Mouse (Mus musculus): ENCODE data around the gene Osbp. TPM values are rescaled to one million over a fixed set of nuclear protein-coding genes. Genes with fewer than 3 reads are reported as not detected.
A peak's percentile ranks its signal among the peaks of the same experiment; 100 is the strongest.
"Not testable (repeated sequence)": the region's sequence is repeated elsewhere in the genome, so short reads cannot be mapped to it uniquely, and the experiment has no call there.

Osbp gene
- polyA plus RNA-seq, 1 experiment = 32.9 TPM

DNA sequence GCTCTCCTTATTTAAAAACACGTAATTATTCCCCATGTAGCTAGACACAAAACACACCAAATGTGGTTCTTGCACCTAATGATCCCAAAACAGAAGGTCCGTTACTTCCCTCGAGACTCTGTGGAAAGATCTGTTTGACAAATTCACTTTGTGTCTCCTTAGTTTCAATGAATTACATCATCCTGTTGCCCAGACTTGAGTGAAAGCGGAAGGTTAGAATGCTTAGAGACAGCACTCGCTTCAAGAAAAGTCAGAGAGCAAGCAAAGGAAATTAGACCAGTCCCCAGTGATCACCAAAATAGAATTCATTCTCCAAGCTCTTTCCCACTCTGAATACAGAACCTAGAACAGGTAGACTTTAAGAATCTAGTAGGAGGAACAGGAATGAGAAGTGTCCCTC is 8.3 kb upstream of the Osbp start:
- Histone ChIP-seq H3K4me3 (ENCODE audit: insufficient read depth, low read length) (no peak overlapping the region), H3K27ac (ENCODE audit: insufficient read depth, low read depth, low read length) (no peak overlapping the region), H3K4me1 (ENCODE audit: control insufficient read depth, insufficient read depth, low read length) (0 out of 2 replicates have a peak, but pooled peaks cover 3% of the 10 kb centered on the region)
- TF ChIP-seq POLR2A (IDR thresholded peaks at IDR 0.05; ENCODE audit: borderline replicate concordance, low read depth, low read length) (no peak), CTCF (IDR thresholded peaks at IDR 0.05; ENCODE audit: low read depth, low read length) (no peak)

DNA sequence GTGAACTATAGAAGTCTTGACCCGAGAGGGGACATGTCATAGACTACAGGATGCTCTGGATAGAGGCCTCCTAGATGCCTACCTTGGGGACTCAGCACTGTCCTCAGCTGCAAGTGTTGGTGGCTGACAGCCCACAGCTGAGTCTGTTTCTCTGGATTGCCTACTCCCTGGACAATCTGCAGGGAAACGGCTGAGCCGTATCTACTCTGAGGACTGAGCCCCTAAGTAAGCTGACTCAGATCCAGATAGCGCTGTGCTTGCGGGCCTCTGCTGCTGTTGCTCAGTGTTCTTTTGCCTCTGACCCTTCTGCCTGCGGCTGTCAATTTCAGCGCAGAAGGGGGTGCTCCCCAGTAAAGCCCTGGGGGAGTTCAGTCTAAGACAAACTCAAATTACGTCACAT is 7.9 kb upstream of the Osbp start:
- no peak overlapping the region for H3K4me3 ChIP-seq (ENCODE audit: insufficient read depth, low read length)
- H3K27ac ChIP-seq (ENCODE audit: insufficient read depth, low read depth, low read length) = no peak overlapping the region
- 0 out of 2 replicates have a peak, but pooled peaks cover 3% of the 10 kb centered on the region for H3K4me1 ChIP-seq (ENCODE audit: control insufficient read depth, insufficient read depth, low read length)
- TF ChIP-seq POLR2A (IDR thresholded peaks at IDR 0.05; ENCODE audit: borderline replicate concordance, low read depth, low read length) = no peak
- no peak for TF ChIP-seq CTCF (IDR thresholded peaks at IDR 0.05; ENCODE audit: low read depth, low read length)

GRCm38 (mm10) chr19:11964266-11964665 is 1.5 kb upstream of the Osbp start:
- TF ChIP-seq POLR2A (IDR thresholded peaks at IDR 0.05; ENCODE audit: borderline replicate concordance, low read depth, low read length) (no peak), CTCF (IDR thresholded peaks at IDR 0.05; ENCODE audit: low read depth, low read length) (no peak)
- Histone ChIP-seq H3K4me1 (ENCODE audit: control insufficient read depth, insufficient read depth, low read length) (peaks cover 15% of the 10 kb centered on the region), H3K27ac (ENCODE audit: insufficient read depth, low read depth, low read length) (no peak overlapping the region), H3K4me3 (ENCODE audit: insufficient read depth, low read length) (no peak overlapping the region)

GRCm38 (mm10) chr19:11966201-11966636 is 478 bp downstream of the Osbp start:
- H3K4me1 ChIP-seq (ENCODE audit: control insufficient read depth, insufficient read depth, low read length) = peaks cover 26% of the 10 kb centered on the region
- H3K4me3 ChIP-seq (ENCODE audit: insufficient read depth, low read length) = peak overlapping the region; percentile 67
- no peak overlapping the region for H3K27ac ChIP-seq (ENCODE audit: insufficient read depth, low read depth, low read length)
- TF ChIP-seq POLR2A (IDR thresholded peaks at IDR 0.05; ENCODE audit: borderline replicate concordance, low read depth, low read length) = no peak
- TF ChIP-seq CTCF (IDR thresholded peaks at IDR 0.05; ENCODE audit: low read depth, low read length) = no peak

DNA sequence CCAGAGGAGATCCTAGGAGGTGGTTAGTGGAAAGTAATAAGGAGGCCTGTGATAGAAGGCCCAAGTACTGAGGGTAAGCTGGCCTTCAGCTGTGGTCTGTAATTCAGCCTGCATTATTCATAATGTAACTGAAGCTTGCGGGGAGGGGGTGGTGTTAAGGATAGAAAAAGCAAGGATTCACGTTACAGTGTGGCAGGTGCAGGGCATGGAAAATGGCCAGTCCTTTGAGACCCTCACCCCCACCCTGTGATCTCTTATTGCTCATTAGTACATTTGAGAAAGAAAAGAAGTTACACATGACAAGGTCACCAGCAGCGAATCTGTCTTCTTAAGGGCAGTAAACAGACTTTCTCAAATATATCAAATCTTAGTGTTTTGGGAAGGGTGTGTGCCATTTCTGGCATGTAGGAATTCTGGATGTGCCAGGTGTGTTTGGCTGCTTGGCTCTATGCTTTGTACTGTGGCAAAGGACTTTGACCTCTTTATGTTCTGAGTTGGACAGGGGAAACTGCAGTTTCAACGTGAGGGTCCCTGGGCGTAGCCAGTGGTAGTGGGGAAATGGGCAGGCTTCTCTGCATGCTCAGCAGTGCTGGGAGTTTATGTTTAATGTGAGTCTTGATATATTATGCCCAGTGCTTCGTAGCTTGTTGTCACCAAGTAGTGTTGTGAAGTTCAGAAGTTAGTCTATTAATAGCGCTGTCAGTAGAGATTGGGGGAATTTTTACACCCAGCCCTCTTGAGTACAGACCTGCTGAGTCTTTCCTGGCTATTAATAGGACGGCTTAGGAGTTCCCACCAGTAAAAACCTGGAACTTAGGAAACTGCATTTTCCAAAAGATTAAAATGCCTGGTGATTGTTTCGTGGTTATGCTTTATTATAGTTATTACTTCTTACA is 3.7 kb downstream of the Osbp start:
- Histone ChIP-seq H3K4me3 (ENCODE audit: insufficient read depth, low read length) (no peak overlapping the region), H3K27ac (ENCODE audit: insufficient read depth, low read depth, low read length) (peak overlapping the region; percentile 11; the same call in 1 of the 2 replicates), H3K4me1 (ENCODE audit: control insufficient read depth, insufficient read depth, low read length) (peaks cover 29% of the 10 kb centered on the region)
- no peak for TF ChIP-seq CTCF (IDR thresholded peaks at IDR 0.05; ENCODE audit: low read depth, low read length)
- TF ChIP-seq POLR2A (IDR thresholded peaks at IDR 0.05; ENCODE audit: borderline replicate concordance, low read depth, low read length) = no peak

DNA sequence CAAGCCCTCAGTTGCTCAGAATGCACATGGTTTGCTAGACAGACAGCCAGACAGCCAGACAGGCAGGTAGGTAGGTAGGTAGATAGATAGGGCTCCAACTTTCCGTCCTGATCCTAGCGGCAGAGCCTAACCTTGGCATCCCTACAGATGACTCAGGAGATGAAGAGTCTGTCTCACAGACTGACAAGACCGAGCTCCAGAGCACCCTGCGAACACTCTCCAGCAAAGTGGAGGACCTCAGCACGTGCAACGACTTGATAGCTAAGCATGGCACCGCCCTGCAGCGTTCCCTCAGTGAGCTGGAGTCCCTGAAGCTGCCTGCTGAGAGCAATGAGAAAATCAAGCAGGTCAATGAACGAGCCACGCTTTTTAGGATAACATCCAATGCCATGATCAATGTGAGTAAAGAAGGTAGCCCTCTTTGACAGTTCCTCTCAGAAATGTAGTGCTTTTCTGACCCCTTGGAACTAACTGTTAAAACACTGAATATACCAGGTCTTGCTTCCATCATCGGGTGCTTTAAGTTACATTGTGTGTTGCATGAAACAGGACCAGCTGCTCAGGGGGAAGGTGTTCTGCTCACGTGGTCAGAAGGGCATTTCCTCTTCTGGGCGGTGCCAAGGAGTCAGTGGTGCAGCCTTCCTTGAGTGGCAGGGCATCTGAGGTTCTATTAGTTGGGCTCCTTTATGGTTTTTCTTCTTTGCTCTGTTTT is 7.9 kb downstream of the Osbp start:
- H3K4me3 ChIP-seq (ENCODE audit: insufficient read depth, low read length) = no peak overlapping the region
- peaks cover 24% of the 10 kb centered on the region for H3K4me1 ChIP-seq (ENCODE audit: control insufficient read depth, insufficient read depth, low read length)
- TF ChIP-seq POLR2A (IDR thresholded peaks at IDR 0.05; ENCODE audit: borderline replicate concordance, low read depth, low read length) (no peak), CTCF (IDR thresholded peaks at IDR 0.05; ENCODE audit: low read depth, low read length) (no peak)
- H3K27ac ChIP-seq (ENCODE audit: insufficient read depth, low read depth, low read length) = no peak overlapping the region

- H3K27ac ChIP-seq (ENCODE audit: insufficient read depth, low read depth, low read length) = no peak overlapping the region
- no peak for TF ChIP-seq CTCF (IDR thresholded peaks at IDR 0.05; ENCODE audit: low read depth, low read length)
- no peak for TF ChIP-seq POLR2A (IDR thresholded peaks at IDR 0.05; ENCODE audit: borderline replicate concordance, low read depth, low read length)
- no peak overlapping the region for H3K4me3 ChIP-seq (ENCODE audit: insufficient read depth, low read length)
- peaks cover 20% of the 10 kb centered on the region for H3K4me1 ChIP-seq (ENCODE audit: control insufficient read depth, insufficient read depth, low read length)
These were observed 8.4 kb downstream of the Osbp start for GRCm38 (mm10) chr19:11974223-11974540.

DNA sequence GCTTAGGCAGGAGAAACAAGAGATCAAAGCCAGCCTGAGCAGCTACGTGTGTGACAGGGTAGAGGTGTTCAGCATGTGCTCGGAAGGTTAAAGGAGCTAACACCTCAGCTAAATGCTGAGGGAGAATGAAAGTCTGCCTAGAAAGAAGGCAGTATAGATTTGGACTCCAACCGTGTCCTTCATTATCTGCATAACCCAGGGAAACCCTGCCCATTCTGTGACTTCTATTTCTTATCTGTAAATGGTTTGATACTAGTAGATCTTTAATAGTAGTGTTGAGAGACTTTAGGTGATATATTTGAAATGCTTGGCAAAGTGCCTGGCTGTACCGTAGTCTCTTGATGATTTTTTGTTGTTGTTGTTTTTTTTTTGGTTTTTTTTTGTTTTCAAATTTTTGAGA is 9.9 kb downstream of the Osbp start:
- H3K4me3 ChIP-seq (ENCODE audit: insufficient read depth, low read length) = no peak overlapping the region
- TF ChIP-seq POLR2A (IDR thresholded peaks at IDR 0.05; ENCODE audit: borderline replicate concordance, low read depth, low read length) = no peak
- peaks cover 8% of the 10 kb centered on the region for H3K4me1 ChIP-seq (ENCODE audit: control insufficient read depth, insufficient read depth, low read length)
- H3K27ac ChIP-seq (ENCODE audit: insufficient read depth, low read depth, low read length) = no peak overlapping the region

- H3K4me1 ChIP-seq (ENCODE audit: control insufficient read depth, insufficient read depth, low read length) = peaks cover 8% of the 10 kb centered on the region
- H3K27ac ChIP-seq (ENCODE audit: insufficient read depth, low read depth, low read length) = no peak overlapping the region
- TF ChIP-seq CTCF (IDR thresholded peaks at IDR 0.05; ENCODE audit: low read depth, low read length) = no peak
- no peak for TF ChIP-seq POLR2A (IDR thresholded peaks at IDR 0.05; ENCODE audit: borderline replicate concordance, low read depth, low read length)
- H3K4me3 ChIP-seq (ENCODE audit: insufficient read depth, low read length) = no peak overlapping the region
These were observed 11.6 kb downstream of the Osbp start for GRCm38 (mm10) chr19:11977363-11977762.

DNA sequence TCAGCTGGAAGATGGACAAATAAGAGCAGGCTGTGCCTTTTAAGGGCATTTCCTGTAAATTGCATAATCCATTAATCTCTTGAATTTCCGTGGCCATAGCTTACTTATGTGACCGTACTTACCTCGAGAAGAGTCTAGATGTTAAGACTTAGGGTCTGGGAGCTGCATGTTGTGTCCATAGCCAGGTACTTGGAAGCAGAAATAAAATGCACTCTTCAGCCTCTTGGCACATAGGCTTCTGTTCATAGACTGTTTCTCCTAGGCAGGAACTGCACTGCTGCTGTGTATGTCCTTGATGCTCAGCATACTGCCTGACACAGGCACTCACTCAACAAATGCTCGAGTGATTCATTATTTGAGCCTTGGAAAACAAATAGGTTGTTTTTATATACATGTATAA is 14.7 kb downstream of the Osbp start:
- no peak overlapping the region for H3K4me3 ChIP-seq (ENCODE audit: insufficient read depth, low read length)
- H3K4me1 ChIP-seq (ENCODE audit: control insufficient read depth, insufficient read depth, low read length) = peaks cover 5% of the 10 kb centered on the region
- no peak overlapping the region for H3K27ac ChIP-seq (ENCODE audit: insufficient read depth, low read depth, low read length)
- TF ChIP-seq CTCF (IDR thresholded peaks at IDR 0.05; ENCODE audit: low read depth, low read length) (no peak), POLR2A (IDR thresholded peaks at IDR 0.05; ENCODE audit: borderline replicate concordance, low read depth, low read length) (no peak)

- H3K4me3 ChIP-seq (ENCODE audit: insufficient read depth, low read length) = not testable (repeated sequence)
These were observed 18.9 kb downstream of the Osbp start for GRCm38 (mm10) chr19:11984614-11985013.

More at GRCm38 (mm10) chr19:11984614-11985013, 18.9 kb downstream of the Osbp start:
- not testable (repeated sequence) for H3K4me1 ChIP-seq (ENCODE audit: control insufficient read depth, insufficient read depth, low read length); H3K27ac ChIP-seq (ENCODE audit: insufficient read depth, low read depth, low read length)
